Mouse (Mus musculus) embryo, embryonic 11.5 days (tissue): ENCODE results near the gene Npat.

ENCODE experiments used
- DNase-seq: peaks from one replicate; pipeline ENCODE4 v3.0.0-alpha.2; 2012; ENCODE audit warnings: low read depth, low spot score

The Npat gene

DNA sequence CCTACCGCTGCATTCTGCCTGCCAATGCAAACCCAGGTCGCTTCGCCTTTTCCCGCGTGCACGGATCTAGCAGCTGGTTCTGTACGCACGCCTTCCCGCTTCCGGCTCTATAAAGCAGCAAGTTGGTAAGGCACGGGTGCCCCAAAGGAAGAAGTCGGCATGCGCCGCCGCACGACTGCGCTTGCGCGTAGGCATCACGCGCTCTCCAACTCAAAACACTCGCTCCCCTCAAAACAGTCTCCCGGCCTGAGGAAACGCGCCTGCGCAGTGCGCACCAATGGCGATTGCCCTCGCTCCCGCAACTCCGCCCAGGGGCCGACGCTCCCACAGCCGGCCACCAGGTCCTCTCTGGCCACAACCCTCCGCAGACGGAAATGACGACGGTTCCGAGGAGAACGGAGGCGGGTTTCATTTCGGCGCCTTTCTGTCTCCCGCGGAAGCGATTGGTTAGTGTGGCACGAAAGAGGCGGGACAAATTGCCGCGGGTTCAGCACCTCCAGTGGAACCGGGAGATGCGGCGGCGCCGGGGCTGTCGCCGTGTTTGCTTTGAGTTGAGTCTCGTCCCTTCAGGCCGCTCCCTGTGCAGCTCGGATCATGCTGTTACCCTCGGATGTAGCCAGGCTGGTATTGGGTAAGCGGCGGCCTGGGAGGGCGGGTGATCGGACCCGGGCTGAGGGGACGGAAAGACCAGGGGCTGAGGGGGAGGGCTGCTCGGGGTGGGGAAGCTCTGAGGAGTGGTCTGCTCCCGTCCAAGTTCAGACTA lies at the start of gene Npat, which contains the start of gene Atm:
TSS of gene Npat (plus strand) at position 490 of the 763 bp plus-strand sequence.
TSS of gene Atm (minus strand) at position 183 of the 763 bp plus-strand sequence.
- DNase-seq = peak; percentile 100

DNA sequence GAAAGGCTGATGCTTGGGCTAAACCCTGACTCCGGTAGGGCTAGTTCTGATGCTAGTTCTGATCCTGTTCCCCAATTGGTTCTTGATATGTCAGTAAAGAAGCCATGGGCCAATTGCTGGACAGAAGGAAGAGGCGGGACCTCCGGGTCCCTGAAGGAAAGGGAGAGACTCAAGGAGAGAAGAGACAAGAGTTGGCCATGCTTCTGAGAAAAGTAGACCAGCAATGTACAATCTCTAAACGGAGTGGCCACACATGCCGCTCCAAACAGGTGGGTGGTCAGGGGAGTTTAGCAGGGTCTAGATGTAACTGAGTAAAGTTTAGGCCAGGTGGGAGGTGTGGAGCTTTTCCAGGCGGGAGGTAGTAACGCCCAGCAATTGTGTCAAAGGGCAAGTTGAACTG lies 28.8 kb upstream of the Npat start:
- no peak for DNase-seq

DNA sequence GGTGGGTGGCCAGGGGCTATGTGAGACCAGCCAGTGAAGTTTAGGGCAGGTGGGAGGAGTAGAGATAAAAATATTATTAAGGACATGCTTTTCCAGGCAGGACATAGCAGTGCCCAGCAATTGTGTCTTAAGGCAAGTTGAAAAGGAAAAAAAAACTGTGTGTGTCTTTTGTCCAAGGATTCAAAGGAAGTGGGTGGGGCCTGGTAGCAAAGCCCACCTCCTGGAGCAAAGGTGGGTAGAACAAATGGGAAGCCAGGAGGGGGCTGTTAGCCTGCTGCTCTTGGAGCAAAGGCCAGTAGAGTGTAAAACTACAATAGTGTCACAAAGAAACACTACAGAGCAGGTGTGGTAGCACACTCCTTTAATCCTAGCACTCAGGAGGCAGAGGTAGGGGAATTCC lies 22.8 kb upstream of the Npat start:
- no peak for DNase-seq

DNA sequence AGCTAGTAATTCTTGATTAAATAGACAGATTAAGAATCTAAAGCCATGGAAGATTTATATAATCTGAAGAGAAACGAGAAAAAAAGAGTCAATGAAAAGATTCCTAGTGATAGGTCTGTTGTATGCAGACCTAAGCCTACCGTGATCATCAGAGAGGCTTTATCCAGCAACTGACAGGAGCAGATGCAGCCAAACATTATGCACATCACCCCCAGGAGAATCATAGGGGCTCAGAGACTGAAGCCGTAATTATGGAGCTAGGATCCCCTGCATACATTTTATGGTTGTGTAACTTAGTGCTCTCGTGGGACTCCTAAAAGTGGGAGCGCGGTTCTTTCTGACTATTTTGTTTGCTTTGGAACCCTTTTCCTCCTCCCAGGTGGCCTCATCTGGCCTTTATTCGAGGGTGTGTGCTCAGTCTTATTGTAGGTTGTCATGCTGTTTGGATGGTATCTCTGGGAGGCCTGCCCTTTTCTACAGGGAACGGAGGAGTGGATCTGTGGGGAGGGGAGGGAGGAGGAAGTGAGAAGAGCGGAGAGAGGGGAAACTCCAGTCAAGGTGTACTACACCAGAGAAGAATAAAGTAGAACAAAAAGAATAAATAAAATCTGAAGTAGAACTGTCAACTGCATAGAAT lies 19.4 kb upstream of the Npat start:
- DNase-seq = no peak

DNA sequence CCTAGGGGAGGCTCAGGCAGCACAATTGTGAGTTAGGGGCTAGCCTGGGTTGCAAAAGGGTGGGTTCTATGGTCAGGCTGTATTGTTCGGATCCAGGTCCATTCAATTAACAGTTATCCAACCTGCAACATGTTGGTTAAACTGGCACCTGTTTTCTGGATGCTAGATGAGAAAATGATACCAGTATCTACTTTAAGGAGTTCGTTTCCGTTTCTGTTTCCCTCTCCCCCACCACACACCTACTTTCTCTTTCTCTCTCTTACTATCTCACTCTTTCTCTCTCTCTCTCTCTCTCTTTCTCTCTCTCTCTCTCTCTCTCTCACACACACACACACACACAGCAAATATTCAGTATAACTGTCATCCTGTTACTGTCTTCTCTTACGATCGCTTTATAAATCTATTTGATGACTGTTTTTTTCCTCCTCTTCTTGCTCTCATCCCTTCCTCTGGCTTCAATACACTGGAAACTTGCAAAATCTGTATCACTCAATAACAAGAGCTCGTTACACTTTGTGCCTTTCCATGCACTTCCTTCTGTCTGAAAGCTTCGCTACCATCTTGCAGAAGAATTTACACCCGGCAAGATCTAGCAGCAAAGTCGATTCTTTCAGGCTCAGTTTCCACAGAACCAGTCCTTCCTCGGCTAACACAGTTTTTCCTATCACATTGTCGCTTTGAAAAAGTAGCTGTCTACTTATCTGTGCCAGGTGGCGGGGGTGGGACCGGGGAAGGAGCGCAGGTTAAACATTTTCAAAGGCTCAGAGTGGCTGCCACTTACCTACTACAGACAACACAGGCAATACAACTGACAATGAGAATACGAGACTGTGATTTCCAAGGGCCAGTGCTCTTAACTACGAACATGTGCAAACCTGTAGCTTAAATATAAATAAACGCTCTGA lies 1.2 kb upstream of the Npat start:
- DNase-seq = no peak

DNA sequence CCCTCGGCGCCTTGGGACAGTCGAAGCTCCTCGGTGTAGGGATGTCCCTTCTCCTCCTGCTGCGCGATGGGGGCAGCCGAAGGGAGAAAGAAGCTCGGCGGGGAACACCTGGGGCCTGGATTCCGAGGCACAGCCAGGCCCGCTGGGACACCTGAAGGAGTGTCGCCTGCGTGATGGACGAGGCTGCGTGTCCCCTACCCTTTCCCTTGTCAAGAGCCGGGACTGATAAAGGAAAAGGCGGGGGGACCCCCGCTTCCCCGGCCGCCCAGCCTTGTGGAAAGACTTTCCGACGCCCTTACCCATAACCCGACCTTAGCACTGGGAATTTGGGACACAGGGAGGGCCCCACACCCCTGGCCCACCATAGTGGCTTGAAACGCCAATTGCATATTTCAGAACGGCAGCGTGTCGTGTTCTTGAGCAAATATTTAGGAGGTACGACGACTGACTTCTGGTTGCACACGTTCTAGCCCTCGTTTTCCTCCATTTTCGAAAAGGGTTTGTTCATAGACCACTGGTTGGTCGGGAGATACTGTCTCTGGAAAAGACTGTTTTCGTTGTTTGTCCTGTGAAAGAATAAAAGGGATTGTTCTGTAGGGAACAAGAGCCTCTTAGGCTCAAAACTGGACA lies 604 bp downstream of the Npat start:
- no peak for DNase-seq

DNA sequence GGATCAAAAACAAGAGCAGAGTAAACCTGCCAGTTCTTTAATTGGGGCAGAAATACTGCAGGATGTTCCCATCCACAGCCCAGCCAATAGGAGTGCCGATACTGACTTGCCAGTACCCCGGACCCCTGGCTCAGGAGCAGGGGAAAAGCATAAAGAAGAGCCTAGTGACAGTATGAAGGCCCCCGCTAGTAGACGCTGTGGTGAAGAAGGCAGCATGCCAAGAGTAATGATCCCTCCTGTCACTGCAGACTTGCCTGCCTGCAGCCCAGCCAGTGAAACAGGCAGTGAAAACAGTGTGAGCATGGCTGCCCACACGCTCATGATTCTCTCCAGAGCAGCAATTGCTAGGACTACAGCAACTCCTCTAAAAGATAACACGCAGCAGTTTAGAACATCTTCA lies 33.8 kb downstream of the Npat start:
- no peak for DNase-seq

DNA sequence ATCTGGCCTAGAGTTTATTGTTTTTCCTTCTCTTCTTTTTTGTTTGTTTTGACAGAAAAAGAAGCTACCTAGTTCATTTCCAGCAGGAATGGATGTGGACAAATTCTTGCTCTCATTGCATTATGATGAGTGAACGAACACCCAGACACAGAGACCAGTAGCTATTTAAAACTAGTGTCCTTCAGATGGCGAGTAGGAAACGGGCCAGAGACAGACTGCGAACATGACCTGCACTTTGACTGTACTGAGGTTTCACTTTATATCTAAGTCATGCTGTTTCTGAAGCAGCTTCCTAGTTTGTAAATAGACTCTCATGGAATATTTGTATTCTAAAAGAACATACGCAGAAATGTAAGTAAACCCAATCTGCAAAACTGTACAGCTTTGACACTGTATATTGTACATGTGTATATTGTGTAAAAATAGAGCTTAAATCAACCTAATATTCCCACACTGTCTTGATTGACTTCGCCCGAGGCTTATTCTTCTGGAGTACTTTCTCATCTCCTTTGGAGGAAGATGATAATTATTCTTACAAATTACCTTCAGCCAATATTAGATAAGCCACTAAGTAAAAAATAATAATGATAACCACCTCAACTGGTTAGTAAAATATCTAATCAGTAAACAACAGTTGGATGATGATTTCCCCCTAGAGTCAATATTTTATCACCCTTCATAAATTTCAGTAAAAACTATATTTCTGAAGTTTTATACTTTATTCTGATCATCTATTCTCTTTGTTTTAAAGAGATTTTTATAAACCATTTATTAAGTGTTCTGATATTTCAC lies 35.9 kb downstream of the Npat start:
- no peak for DNase-seq

DNA sequence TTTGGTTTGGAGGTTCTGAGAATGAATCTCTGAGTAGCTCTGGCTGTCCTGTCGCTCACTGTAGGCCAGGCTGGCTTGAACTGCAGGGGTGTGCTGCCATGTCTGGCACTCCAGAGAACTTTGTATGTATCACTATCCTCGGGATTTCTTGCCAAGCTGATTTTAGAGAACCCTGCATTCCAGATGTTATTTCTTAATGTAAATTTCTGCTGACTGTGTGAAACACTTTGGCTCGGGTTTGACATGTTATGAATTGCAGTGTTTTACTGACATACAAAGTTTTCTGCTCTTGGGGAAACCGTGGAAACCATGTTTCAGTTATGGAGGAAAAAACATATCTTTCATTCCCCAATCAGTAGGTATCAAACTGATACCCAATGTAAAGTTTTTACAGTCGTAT lies 38.9 kb downstream of the Npat start:
- DNase-seq = no peak

DNA sequence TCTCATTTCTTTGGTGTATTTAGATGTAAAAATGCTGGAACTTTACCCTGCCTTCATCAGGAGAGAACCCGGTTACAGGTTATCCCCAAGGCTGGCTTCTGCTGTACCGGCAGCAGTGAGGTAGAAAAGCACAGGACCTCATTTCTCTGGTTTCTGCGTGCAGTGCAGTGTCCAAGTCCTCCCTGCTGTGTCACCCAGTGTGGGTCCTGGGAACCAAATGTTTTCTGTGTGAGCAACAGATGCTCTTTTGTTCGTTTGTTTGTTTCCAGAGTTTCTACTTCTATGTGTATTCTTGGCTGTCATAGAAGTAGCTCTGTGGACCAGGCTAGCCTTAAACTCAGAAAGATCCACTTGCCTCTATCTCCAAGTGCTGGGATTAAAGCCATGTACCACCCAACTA lies 45.0 kb downstream of the Npat start:
- DNase-seq = no peak

DNA sequence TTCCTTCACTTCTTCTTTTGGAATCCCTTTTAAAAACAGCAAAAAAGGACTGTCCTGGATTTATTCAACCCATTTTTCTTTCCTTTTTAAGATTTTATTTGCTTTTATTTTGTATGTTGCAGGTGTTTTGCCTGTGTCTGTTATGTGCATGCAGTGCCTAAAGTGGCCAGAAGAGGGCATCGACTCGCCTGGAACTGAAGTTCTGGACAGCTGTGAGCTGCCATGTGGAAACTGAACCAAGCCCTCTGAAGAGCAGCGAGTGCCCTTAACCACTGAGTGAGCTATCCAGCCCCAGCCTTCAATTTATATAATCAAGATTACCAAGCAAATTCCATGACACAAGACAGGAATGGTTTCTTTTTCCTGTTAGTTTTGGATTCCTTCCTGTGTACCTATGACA lies 57.9 kb downstream of the Npat start:
- peak; percentile 46 for DNase-seq

DNA sequence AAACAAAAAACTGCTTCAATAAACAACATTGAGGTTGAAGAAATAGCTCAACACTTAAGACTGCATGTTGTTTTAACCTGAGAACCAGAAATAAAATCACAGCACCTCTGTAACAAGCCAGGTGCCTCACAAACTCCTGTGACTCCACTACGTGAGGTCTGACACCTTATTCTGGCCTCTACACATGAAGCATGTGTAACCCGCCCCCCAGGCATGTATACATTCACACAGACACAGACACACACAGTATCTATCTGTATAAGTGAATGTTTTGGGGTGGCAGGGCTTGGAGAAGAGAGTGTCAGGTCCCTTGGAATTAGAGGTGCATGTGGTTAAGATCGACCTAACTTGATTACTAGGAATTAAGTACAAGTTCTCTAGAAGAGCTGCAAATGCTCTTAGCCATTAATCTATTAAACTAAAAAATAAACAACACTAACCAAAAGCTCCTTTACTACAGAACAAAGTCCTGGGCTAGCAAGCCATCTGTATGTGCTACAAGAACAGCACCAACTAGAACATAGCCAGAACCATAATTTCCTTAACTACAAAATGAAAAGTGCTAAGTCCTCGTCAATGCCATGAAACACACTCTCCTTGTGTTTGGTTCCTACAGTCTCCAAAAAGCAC lies 60.2 kb downstream of the Npat start:
- no peak for DNase-seq

DNA sequence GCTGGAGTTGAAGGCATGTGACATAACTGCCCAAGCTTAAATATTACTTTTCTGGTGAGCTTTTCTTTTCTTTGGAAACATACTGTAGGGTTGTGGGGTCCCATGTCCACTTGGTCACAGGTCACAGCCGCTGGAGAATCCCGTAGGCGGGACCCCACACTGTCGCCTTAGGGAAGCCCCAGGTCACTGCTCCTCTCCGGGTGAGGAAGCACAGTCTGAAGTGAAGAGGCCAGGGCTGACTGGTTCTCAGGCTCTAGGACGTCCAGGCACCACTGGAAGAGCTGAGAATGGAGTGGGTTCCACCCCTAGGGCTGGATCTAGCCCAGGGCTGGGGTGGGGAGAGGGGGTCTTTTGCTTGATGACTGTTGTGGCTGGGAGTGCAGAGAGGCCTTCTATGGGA lies 61.8 kb downstream of the Npat start:
- no peak for DNase-seq

DNA sequence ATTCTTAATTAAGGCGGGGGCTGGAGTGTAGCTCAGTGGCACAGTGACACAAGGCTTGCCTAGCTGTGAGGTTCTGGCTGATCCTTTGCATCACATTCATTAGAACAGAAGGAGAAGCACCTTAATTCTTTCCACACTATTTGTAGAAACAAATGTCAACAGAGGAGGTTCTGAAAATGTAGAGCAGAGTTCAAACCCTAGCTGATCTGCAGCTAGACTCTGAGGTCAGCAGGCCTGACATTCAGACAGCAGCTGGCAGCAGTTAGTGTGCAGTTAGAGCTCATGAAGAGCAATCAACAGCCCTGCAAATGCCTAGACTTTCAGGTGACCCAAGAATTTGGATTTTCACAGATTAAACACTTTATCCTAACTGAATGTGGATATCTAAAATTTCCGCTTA lies 64.7 kb downstream of the Npat start:
- no peak for DNase-seq

DNA sequence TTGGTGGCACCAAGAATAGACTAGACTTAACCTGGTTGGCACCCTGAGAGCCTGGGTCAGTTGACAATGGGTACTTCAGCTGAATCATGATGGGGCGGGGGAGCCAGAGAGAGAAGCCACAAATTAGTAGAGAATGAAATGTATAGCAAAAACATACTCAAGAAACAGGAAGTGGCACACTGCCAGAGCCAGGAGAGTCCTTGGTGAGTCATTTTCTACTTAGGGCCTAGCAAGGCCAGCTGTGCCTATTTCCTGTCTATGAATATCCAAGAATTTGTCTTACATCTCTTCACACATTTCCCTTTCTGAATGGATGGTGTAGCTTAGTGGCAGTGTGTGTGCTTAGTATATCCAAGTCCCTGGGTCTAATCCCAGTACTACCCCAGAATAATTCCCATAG lies 66.5 kb downstream of the Npat start:
- no peak for DNase-seq

DNA sequence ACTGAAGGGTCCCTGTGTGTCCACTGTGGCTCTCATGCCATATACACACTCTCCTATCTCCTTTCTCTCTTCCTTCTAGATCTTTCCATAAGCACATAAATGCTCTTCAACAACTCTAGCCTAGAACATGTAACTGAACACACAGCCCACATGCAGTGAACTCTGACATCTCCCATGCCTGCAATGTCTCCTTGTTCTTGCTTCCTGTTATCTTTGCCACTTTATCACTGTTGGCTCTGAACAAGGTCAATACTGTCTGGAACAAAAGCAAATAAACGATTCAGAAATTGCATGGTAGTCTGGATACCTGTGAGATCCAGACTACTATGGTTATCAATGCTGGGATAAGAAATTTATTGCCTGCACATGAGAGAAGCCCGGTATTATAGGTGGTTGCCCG lies 67.0 kb downstream of the Npat start:
- DNase-seq = no peak

DNA sequence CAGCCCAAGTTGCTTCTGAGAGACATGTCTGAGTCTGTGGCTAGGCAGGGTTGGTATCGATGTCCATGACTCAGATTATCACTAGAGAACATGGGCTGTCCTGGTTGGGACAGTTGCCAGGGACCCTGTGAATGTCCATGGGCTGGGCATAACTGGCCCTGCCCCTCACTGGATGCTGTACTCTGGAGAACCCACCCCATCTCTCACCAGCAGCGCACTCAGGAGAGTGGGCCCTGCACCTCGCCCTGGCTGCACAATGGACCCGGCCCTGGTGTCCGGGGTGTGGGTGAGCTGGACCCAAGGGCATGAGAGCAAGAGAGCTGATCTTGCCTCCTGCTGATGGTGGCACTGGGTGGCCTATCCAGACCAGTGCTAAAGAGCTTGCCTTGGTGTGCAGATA lies 68.1 kb downstream of the Npat start:
- no peak for DNase-seq

DNA sequence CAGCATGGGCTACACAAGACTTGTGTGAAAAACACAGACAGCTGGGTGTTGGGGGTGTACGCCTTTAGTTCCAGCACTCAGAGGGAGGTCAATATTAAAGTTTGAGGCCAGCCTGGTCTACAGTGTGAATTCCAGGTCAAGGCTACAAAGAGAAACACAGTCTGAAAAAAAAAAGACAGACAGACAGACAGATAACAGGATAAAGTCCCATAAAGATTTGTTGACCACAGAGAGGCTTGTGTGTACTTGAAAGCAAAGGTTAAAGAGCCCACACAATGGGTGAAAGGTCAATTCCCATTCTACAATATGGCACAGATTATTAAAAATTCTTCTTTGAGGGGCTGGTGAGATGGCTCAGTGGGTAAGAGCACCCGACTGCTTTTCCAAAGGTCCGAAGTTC lies 70.3 kb downstream of the Npat start:
- no peak for DNase-seq

DNA sequence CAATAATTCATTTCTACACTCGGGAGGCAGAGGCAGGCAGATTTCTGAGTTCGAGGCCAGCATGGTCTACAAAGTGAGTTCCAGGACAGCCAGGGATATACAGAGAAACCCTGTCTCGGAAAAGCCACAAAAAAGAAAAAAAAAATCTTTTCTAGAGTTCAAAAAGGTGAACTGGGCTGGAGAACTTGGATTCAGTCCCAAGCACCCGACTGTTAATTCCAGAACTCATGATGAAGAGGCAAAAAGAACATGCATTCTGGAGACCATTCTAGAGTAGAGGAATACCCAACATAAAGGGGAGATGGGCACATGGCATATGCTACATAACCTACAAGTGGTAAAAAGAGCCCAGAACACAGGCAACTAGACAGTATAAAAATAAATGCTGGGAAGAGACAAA lies 71.0 kb downstream of the Npat start:
- DNase-seq = no peak

DNA sequence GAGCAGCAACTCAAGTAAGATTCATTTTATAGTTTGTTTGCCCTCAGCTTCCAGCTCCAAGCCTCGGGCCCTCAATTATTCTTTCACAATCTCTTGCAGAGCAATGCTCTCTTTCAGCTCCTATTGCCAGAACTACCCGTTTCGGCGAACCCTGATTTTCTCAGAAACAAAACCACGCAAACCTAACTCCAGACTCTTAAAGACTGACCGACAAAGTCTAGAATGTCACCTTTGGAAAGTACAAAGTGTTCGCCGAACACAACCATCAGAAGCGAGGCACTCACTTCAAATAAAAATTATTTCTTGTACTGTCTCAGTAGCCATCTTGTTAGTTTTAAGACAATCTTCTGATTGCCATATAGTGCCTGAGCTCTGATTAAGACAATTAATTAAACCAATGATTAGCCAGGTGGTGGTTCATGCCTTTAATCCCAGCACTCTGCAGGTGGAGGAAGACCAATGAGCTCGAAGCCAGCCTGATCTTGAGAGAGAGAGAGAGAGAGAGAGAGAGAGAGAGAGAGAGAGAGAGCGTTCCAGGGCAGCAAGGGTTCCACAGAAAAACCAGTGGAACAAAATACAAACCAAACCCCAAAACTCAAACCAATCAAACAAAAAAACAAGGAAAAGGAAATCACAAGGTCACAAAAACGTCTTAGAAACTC lies 72.6 kb downstream of the Npat start:
- DNase-seq = no peak
